ENCODE assay signal across 9 mouse cellular contexts in genomic region chr2:102006143-102006542, GRCm38 (mm10).
DNase-seq lines count a peak whose midpoint lies in the region; ATAC-seq and TF ChIP-seq lines count a peak whose summit lies in the region.
"Had no signal": no experiment of that assay in that cellular context is flagged by ENCODE, and none has a peak within 500 bp of the region (broad histone marks: within the 10 kb centered on the region; RNA-seq: fewer than 3 reads in every experiment).

No protein-coding gene starts in this region.

- 41% methylated on average over 4 of the region's 4 CpGs for WGBS in limb, embryonic 15.5 days

- no peaks in the 10 kb centered on the region for H3K27me3 ChIP-seq in limb, embryonic 15.5 days
- H3K27me3 ChIP-seq: liver, embryonic 15.5 days had no signal

- H3K4me3 ChIP-seq in left cerebral cortex, adult 2 months, result no peak overlapping the region
- no peak overlapping the region for H3K4me3 ChIP-seq in limb, embryonic 15.5 days
- H3K4me3 ChIP-seq: liver, embryonic 15.5 days had no signal

- no peaks in the 10 kb centered on the region for H3K36me3 ChIP-seq in limb, embryonic 15.5 days
- H3K36me3 ChIP-seq: liver, embryonic 15.5 days had no signal

- H3K4me1 ChIP-seq in limb, embryonic 15.5 days, result peaks cover 46% of the 10 kb centered on the region
- H3K4me1 ChIP-seq: liver, embryonic 15.5 days had no signal

- H3K4me2 ChIP-seq in limb, embryonic 15.5 days, result no peak overlapping the region
- H3K4me2 ChIP-seq: liver, embryonic 15.5 days had no signal

- intact Hi-C loops in left cerebral cortex, adult 2 months (cut with DNase I), result no loop called here
- intact Hi-C loops in left cerebral cortex, postnatal 25 days (cut with DNase I), result no loop called here

- ATAC-seq in limb, embryonic 15.5 days (ENCODE audit: insufficient number of reproducible peaks, low FRiP score, low TSS enrichment, low read depth), result no peak

- peak overlapping the region; percentile 66 for H3K27ac ChIP-seq in left cerebral cortex, adult 2 months
- peak overlapping the region; percentile 50 for H3K27ac ChIP-seq in limb, embryonic 15.5 days
- H3K27ac ChIP-seq: liver, embryonic 15.5 days had no signal

- DNase-seq in left cerebral cortex, adult 2 months (ENCODE audit: extremely low spot score in 1 of 2, low spot score in 2 of 2), result no peak
- DNase-seq in left cerebral cortex, postnatal 25 days (ENCODE audit: low spot score in 2 of 2), result no peak
- peak; percentile 47 for DNase-seq in heart, adult 8-10 months (ENCODE audit: low spot score)
- DNase-seq in retina, postnatal 1 day, result peak; percentile 53
- no peak for DNase-seq in spleen, adult 18-20 months
- DNase-seq in right cerebral cortex, postnatal 25 days, result no peak
- no peak for DNase-seq in ovary, postnatal 10 days (ENCODE audit: low spot score)

- no peaks in the 10 kb centered on the region for H3K9me3 ChIP-seq in limb, embryonic 15.5 days
- H3K9me3 ChIP-seq: liver, embryonic 15.5 days had no signal

- no peak for TF ChIP-seq CTCF in left cerebral cortex, adult 2 months (IDR thresholded peaks at IDR 0.05)

- H3K9ac ChIP-seq in limb, embryonic 15.5 days, result no peak overlapping the region
- H3K9ac ChIP-seq: liver, embryonic 15.5 days had no signal

Comparison
In these comparisons a context has a peak if more than half of its experiments do, and no peak if none do; other contexts are left out.
1. DNase-seq: peak in heart, adult 8-10 months (single experiment) and retina, postnatal 1 day (single experiment); none in left cerebral cortex, adult 2 months (0 of 2), left cerebral cortex, postnatal 25 days (0 of 2), spleen, adult 18-20 months (0 of 2), right cerebral cortex, postnatal 25 days (single experiment) and ovary, postnatal 10 days (single experiment).